Mouse (Mus musculus) spleen, adult 2 months (tissue): ENCODE results near the gene Ccdc80. TPM values are rescaled to one million over a fixed set of nuclear protein-coding genes. Genes with fewer than 3 reads are reported as not detected.

Source experiments
- DNase-seq, 2 experiments: peaks; one replicate each; pipeline versions ENCODE4 v3.0.0 to v3.0.0-alpha.2; 2012 to 2021; ENCODE audit warnings: low spot score in 2 of 2, low read depth in 1 of 2
- H3K27ac ChIP-seq: fragments of 200-500 bp; 2 replicates; pipeline ENCODE4 v1.5.1; 2012; ENCODE audit warnings: low read length, inconsistent platforms; ENCODE audit not compliant: insufficient read depth
- H3K27me3 ChIP-seq: fragments of 200-500 bp; 2 replicates; pipeline ENCODE4 v1.6.1; 2012; ENCODE audit warnings: mild to moderate bottlenecking, moderate library complexity, low read length, inconsistent platforms; ENCODE audit not compliant: control insufficient read depth, insufficient read depth
- H3K36me3 ChIP-seq: fragments of 200-500 bp; 2 replicates; pipeline ENCODE4 v1.6.1; 2012; ENCODE audit warnings: mild to moderate bottlenecking, low read length, inconsistent platforms; ENCODE audit not compliant: control insufficient read depth, insufficient read depth
- H3K4me1 ChIP-seq: fragments of 200-500 bp; 2 replicates; pipeline ENCODE4 v1.6.1; 2011; ENCODE audit warnings: inconsistent platforms; ENCODE audit not compliant: control insufficient read depth, insufficient read depth, insufficient read length
- H3K4me3 ChIP-seq: fragments of 200-500 bp; 2 replicates; pipeline ENCODE4 v1.5.1; 2011; ENCODE audit warnings: mild to moderate bottlenecking, inconsistent platforms; ENCODE audit not compliant: insufficient read depth, insufficient read length; ENCODE audit errors: extremely low read depth
- CTCF ChIP-seq: fragments of 200-500 bp; IDR thresholded peaks from 2 replicates; pipeline ENCODE4 v1.5.1; 2011; ENCODE audit warnings: mild to moderate bottlenecking, inconsistent platforms; ENCODE audit not compliant: insufficient read depth, insufficient read length, insufficient replicate concordance; ENCODE audit errors: extremely low read depth
- POLR2A ChIP-seq: fragments of 200-500 bp; IDR thresholded peaks from 2 replicates; pipeline ENCODE4 v1.6.1; 2011; ENCODE audit warnings: low read depth, low read length, inconsistent platforms
- WGBS: fragments of 180-500 bp; shearing (Covaris S2); methylation state at CpG from one replicate; pipeline ENCODE4 v1.1.7; 2018; 5-methylcytosine and 5-hydroxymethylcytosine counted together
- polyA plus RNA-seq: library from polyadenylated mRNA; depleted of rRNA; stranded (reverse); fragments of >200 nt; gene quantifications from 2 replicates; pipeline ENCODE4 v1.2.3, GENCODE M21; 2012; rRNA removed

Ccdc80 gene
- 10.5 and 11.3 TPM in 2 replicates for polyA plus RNA-seq

- Histone ChIP-seq H3K4me1 (no peaks in the 10 kb centered on the region; the same call in 1 of the 2 replicates), H3K36me3 (no peaks in the 10 kb centered on the region), H3K27ac (no peak within 1 kb of the TSS), H3K27me3 (no peaks in the 10 kb centered on the region), H3K4me3 (peak within 1 kb of the TSS; percentile 0; the same call in 1 of the 2 replicates)
- TF ChIP-seq POLR2A = no peak
- no peak for TF ChIP-seq CTCF
- no peak for DNase-seq
- WGBS = 25% methylated on average over 6 of the region's 6 CpGs
These were observed at the start of gene Ccdc80 for GRCm38 (mm10) chr16:45093137-45093731. Gene Ccdc80 (plus strand): TSS chr16:45093402.

- no peak overlapping the region for H3K27ac ChIP-seq
- TF ChIP-seq CTCF = no peak
- TF ChIP-seq POLR2A = no peak
- no peaks in the 10 kb centered on the region for H3K36me3 ChIP-seq
- DNase-seq = no peak
- WGBS = 6% methylated on average over 3 of the region's 3 CpGs
- no peak overlapping the region for H3K4me3 ChIP-seq
- H3K4me1 ChIP-seq = no peaks in the 10 kb centered on the region
- no peaks in the 10 kb centered on the region for H3K27me3 ChIP-seq
These were observed 48.4 kb upstream of the Ccdc80 start for GRCm38 (mm10) chr16:45044844-45045243.

GRCm38 (mm10) chr16:45057222-45057621 is 36.0 kb upstream of the Ccdc80 start:
- no peak for DNase-seq
- no peaks in the 10 kb centered on the region for H3K4me1 ChIP-seq
- TF ChIP-seq POLR2A (no peak), CTCF (no peak)
- WGBS = 95% methylated on average over 7 of the region's 7 CpGs
- H3K27me3 ChIP-seq = no peaks in the 10 kb centered on the region
- H3K4me3 ChIP-seq = no peak overlapping the region
- H3K27ac ChIP-seq = no peak overlapping the region
- no peaks in the 10 kb centered on the region for H3K36me3 ChIP-seq

GRCm38 (mm10) chr16:45057922-45058321 is 35.3 kb upstream of the Ccdc80 start:
- no peak for DNase-seq
- WGBS = 62% methylated on average over 4 of the region's 4 CpGs
- H3K27ac ChIP-seq = no peak overlapping the region
- TF ChIP-seq CTCF (no peak), POLR2A (no peak)
- H3K4me3 ChIP-seq = no peak overlapping the region
- H3K4me1 ChIP-seq = no peaks in the 10 kb centered on the region
- no peaks in the 10 kb centered on the region for H3K27me3 ChIP-seq
- no peaks in the 10 kb centered on the region for H3K36me3 ChIP-seq

- TF ChIP-seq CTCF (no peak), POLR2A (no peak)
- DNase-seq = no peak
- Histone ChIP-seq H3K27ac (no peak overlapping the region), H3K4me1 (no peaks in the 10 kb centered on the region), H3K36me3 (no peaks in the 10 kb centered on the region), H3K27me3 (no peaks in the 10 kb centered on the region), H3K4me3 (no peak overlapping the region)
- 56% methylated on average over 3 of the region's 3 CpGs for WGBS
These were observed 32.1 kb upstream of the Ccdc80 start for GRCm38 (mm10) chr16:45061140-45061539.

GRCm38 (mm10) chr16:45070383-45071083 is 22.7 kb upstream of the Ccdc80 start:
- Histone ChIP-seq H3K27ac (no peak overlapping the region), H3K27me3 (no peaks in the 10 kb centered on the region), H3K36me3 (no peaks in the 10 kb centered on the region), H3K4me1 (no peaks in the 10 kb centered on the region), H3K4me3 (no peak overlapping the region)
- TF ChIP-seq POLR2A (no peak), CTCF (no peak)
- DNase-seq = no peak
- 86% methylated on average over 8 of the region's 8 CpGs for WGBS

- Histone ChIP-seq H3K27me3 (no peaks in the 10 kb centered on the region), H3K4me3 (no peak overlapping the region), H3K36me3 (no peaks in the 10 kb centered on the region), H3K4me1 (no peaks in the 10 kb centered on the region), H3K27ac (no peak overlapping the region)
- WGBS = 90% methylated on average over 2 of the region's 2 CpGs
- TF ChIP-seq POLR2A (no peak), CTCF (no peak)
- no peak for DNase-seq
These were observed 21.8 kb upstream of the Ccdc80 start for GRCm38 (mm10) chr16:45071424-45071823.
